Mouse (Mus musculus) fat pad, adult 2 months (tissue): ENCODE measurements around the gene Ndrg3.

Experiments
- DNase-seq: peaks from one replicate; pipeline ENCODE4 v3.0.0-alpha.2; 2011; ENCODE audit warnings: low read depth, low spot score; ENCODE audit errors: extremely low read depth

The Ndrg3 gene

DNA sequence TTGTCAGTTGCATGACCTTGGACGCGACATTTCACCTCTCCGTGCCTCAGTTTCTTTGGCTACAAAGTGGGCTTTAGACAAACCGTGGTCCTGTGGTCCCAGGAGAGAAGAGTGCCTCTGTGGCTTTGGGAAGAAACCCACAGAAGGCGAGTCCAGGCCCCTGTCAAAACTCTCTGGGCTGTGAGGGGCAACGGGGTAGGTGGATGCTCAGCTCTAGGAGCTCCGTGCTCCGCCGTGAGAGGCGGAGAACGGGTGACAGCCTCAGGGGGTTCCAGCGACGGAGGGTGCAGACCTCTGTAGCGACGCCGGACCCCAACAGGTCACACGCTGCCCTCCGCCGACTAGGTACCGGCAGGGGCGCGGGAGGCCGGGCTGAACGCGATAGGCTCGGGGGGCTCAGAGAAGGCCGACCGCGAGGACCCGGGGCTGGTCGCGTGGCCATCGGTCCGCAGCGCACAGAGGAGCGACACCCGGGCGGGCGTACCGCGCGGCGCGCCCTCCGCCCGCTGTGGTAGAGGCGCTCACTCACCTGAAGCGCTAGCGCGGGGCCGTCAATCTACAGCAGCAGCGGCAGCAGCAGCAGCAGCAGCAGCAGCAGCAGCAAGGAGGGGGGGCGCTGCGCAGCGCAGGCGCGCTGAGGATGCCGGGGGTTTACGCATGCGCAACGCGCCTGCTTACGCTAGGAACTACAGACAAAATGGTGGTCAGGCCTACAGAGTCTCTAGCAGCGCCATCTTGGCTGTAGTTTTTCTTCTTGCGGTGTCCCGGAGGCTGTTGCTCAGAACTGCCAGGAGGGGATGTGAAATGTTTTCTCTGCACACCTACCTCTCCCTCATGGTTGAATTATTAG is at the start of gene Ndrg3:
Gene Ndrg3 (minus strand): TSS at position 587 of the 850 bp plus-strand sequence.
- peak; percentile 76 for DNase-seq

DNA sequence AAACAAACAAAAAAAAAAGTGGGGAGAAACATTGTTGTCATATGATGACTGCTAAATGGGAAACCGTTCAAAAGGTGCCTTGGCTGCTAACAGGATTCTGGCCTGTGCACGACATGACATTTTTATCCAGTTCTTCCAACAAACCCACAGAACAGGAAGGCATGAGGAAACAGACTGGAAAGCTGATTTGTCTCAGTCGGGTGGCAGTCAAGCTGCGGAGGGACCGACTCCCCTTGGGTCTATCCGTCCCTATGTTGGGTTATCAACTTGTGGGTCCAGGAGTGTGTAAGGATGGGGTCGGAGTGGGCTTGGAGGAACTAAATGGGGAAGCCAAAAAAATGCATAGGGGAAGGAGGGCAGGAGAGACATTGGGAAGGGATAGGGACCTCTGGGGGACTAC is 49.6 kb upstream of the Ndrg3 start:
- no peak for DNase-seq

DNA sequence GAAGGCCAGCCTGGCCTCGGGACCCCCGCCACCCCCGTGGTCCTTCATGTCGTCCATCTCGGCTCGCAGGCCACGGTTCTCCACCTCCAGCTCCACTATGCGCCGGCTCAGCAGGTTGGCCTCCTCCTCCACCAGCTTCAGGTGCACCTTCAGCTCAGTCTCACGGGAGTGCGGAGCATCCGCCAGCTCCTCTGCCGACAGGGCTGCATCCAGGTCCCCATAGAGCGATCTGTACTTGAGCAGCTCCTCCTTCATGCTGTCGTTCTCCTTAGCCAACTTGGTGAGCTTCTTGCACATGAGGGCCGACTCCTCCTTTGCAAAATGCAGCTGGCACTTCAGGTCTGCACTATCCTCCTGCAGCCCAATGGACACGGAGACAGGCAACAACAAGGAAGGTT is 48.8 kb upstream of the Ndrg3 start:
- DNase-seq: no peak

DNA sequence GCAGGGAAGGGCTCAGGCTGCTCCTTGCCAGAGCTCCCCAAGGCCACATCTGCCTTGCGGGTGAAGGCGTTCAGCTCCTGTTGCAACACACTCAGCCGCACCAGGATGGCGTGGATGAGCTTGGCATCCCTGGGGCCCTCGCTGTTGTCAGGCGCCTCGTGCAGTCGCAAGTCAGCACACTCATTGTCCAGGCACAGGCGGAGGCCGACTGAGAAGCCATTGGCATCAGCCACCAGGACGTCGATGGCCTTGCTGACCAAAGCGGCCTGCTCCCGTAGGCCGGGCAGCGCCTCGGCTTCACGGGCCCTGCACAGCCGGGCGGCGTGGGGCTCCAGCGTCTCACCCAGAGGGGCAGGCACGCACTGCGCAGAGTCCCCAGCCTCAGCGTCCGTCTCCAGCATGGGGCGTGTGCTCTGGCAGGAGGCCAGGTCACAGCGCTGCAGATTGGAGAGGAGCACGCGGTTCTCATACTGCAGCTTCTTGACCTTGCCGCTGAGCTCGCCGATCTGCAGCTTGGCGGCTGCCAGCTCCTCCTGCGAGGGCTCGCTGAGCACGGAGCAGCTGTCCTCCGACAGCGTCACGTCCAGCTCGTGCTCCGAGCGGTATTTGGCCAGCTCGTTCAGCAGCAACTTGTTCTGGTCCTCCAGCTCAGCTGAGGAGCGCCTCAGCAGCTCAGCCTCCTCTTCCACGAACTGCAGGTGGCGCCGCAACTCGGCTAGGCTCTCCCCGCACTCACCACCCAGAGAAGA is 48.2 kb upstream of the Ndrg3 start:
- no peak for DNase-seq

DNA sequence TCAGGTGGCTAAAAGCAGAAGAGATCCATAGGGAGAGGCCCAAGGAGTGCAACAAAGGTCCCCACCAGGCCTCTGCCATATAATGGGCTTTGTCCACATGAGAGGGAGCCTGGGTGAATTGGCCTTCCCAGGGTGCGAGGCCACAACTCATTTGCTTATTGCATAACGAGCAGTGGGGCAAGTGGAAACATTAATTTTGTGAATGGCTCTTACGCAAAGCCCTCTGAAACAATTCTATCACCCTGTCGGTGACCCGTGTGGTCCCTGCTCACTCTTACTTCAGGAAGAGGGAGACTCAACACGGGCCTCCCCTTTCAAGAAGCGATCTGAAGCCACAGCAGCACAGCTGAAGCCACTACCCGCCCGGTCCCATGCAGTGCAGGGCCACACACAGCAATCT is 45.4 kb upstream of the Ndrg3 start:
- no peak for DNase-seq

DNA sequence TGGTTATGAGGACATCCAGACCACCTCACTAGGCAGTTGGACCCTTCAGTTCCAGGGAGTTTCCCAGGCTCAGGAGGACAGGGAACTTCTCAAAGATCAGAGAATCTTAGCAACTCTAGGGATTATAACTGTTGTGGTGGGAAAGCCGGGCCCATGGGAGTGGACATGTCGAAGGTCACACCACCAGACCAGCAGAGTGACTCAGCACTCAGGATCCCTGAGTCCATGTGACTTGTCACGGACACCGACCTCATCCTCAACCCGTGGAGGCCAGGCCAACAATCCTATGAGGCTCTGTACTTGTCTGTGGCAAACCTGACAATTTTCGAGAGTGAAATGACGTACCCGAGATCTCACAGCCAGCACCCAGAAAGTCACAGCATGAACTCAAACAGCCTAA is 44.5 kb upstream of the Ndrg3 start:
- no peak for DNase-seq

DNA sequence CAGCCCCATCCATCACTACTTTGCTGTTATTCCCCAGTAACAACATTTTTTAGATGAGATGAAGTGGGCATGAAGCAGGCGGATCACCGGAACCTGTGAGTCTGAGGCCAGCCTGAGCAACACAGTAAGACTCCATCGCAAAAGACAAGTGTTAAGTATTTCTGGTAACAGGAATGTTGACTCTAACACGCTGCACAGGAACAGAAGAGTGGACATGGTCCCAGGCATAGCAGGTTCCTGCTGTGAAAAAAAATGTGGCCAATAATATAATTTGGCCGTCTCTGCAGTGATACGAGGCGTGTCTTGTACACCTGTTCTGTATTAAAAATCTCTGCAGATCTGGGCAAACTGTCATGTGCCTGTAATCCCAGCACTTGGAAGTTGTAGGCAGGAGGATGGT is 43.5 kb upstream of the Ndrg3 start:
- no peak for DNase-seq

DNA sequence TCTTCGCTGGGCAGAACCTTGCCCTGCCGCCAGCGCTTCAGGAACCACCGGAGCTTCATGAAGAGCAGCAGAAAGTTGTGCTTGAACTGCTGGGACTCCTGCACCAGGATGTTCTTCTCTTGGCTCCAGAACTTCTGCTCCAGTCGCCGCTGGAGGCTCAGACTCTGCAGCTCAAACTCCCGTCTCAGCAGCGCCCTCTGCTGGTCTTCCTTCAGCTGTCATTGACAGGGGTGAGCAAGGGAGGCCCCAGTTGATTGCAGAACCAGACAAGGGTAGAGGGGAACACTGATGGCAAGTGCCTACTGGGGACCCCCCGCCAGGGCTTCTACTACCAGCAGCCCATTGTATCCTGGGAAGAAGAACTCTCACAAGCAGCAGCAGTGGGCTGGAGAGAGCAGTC is 38.9 kb upstream of the Ndrg3 start:
- DNase-seq: no peak

DNA sequence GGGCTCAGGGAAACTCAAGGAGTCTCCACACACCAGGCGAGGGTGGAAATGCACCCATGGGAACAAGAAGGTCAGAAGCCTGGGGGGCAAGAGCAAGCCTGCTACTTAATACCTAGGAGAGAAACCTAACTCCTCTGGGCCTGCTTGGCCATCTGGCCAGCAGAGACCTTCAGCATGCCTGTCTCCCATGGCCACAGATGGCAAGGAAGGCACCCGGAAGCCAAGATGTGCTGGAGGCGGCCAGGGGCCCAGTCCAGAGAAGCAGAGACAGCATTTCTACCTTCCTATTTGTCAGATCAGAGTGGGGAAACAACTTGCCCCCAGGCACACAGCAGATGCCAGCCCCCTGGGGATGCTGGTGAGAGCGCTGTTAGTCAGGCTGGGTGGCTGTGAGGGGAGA is 36.4 kb upstream of the Ndrg3 start:
- no peak for DNase-seq

DNA sequence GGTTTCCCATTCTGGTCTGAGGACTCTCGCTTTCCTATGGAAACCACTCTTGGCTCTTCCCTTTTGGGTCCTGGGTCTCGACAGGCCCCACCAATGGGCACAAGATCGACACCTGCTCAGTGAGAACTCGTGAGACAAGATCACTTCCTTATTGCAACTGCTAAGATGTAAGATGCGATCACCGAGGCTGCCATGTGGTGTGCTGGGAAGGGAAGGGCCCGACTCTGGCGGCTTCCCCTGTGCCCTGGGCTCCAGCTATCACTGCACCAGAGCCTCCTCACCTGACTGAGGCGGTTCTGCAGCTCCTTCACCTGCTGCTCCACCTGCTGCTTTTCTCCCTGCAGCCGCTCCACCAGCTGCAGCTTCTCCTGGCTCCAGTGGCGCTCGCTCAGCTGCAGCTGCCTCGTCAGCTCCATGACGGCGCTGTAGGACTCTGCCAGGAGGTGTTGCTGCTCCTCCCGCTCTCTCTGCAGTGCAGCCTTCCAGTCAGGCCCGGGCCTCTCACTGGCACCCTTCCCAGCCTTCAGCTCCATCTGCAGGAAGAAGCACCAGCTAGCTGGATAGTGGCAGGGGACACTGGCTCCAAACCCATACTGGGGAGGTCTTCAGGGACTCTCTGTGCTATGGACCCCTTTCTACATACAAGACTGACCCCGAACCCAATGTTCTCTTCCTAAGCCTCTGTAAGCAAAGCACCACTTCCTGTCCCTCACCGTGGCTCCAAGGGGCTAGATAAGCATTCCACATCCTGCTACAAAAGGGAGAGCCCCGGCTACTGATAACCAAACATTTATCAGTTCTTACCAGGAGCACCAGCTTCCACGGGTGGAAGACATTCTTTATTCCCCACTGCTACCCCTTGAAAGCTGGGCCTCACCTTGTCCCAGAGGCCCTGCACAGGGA is 35.5 kb upstream of the Ndrg3 start:
- DNase-seq: no peak

DNA sequence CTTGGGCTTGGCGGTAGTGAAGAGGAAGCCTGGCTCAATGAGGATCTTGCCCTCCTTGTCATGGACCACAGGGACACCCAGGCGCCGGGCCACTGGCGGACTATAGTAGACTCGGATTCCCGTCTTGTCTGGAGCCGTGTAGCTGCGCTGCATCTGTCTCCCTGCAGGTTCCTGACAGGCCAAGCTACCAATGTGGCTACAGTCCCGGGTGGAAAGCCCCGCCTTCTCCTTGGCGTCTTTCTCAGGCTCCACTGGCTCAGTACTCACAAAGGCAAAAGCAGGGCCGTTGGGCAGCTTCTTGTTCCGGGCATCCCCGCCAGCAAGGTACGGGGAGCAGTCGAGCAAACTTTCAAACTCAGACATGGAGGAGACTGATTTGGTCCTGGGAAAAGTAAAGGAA is 29.3 kb upstream of the Ndrg3 start:
- DNase-seq: no peak

DNA sequence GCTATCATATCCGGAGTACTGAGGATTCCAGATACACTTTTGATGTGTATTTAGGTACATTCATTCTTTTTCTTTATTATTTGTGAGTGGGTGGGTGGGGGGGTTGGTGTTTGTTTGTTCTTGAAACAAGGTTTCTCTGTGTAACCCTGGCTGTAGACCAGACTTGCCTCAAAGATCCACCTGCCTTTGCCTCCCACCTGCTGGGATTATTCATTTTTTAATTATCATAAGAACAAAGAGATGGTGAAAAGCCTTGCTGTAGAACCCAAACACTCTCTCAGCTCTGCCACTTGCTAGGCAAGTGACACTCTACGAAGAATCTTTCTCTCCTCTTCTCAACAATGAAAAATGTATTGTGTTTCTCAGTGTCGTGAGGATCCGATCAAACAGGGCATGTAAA is 27.4 kb upstream of the Ndrg3 start:
- DNase-seq: no peak

DNA sequence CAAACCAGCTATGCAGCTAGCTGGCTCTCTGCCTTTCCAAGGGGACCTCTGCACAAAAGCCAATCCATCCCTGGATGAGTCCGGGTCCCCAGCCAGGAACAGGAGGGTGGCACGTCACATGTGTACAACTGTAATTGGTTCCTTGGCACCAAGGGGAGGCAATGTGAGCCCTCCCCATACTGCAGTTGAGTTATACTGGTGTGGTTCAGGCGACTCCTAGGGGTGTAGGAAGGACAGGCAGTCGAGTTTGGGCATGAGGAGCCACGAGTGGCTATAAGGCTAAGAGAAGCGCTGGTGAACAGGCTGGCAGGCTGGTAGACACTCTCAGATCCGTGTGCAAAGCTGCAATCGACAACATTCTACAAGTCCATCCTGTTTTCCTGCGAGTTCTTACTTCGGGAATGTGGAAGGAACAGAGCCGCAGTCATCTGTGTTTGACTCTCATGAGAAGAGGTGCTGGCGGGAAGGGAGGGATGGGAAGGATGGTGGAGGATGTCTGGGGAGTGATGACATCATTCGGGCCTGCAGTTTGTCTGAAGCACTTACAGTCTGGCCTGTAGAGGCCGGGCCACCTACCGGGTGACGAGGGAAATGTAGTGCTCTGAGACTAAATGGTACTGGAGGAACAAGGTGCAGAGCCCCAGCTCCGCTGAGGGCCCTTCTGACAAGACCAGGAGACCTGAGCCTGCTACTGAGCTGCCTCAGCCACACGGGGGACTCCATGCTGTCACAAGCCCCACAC is 24.8 kb upstream of the Ndrg3 start:
- DNase-seq: no peak

DNA sequence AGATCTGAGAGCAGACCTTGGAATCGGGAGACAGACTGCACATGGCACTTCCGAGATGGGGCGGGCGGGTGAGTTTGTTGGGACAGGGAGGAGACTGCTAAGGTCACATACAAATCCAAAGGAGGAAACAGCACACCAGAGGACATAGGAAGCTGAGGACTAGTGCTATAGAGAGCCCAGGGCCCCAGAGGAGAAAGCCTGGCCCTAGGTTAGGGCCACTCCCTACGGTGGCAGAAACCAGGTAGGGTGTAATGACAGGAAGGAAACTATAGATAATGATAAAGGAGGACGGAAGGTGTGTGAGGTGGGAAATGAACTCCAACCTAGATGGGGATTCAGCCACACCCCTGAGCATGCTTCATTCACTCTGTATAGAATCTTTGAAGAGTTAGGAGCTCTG is 20.5 kb upstream of the Ndrg3 start:
- no peak for DNase-seq

DNA sequence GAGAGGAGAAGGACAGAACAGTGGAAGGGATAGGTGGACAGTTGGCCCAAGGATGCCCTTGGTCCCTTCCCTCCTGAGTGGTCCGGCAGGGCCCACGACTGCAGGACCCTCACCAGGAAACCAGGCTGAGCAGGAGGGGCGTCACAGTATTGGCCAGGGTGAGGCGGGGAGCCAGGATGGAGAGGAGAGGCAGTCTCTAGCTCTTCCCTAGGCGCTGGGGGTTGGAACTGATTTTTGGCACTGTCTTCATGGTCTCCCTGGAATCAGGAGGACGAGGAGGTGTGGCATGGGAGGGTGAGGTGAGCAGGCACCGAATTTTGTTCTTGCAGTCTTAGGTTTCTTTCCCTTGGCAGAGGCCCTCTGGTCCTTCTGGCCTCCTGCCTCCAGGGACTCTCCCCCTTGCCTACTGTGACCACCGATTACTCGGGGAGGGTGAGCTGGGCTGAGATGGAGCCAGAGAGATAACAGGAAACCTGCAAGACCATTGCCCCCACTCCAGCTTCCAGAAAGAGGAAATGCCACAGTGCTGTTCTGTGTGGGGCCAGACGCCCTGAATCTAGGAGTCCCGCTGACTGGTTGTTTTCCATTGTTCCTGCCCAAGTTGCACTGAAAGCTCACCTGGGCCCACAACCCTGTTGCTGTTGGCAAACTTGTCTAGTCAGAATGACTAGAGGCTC is 18.9 kb upstream of the Ndrg3 start:
- DNase-seq: no peak

DNA sequence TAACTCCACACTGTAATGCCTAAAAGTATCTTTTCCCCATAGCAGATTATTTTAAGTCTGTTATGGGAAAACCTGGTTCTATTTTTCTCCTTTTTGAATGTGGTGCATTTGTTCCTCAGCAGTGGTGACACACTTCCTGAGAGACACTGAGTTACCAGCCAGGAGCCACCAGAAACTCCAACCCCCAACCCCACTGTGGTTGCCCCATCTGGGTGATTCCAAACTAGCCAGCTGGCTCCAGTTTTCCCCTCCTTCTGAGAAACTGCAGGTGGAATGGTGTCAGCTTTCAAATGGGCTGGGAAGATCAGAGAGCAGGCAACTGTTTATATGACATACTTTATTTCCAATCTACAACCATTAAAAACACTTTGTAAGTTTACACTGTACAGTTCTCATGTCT is 18.3 kb upstream of the Ndrg3 start:
- DNase-seq: no peak

DNA sequence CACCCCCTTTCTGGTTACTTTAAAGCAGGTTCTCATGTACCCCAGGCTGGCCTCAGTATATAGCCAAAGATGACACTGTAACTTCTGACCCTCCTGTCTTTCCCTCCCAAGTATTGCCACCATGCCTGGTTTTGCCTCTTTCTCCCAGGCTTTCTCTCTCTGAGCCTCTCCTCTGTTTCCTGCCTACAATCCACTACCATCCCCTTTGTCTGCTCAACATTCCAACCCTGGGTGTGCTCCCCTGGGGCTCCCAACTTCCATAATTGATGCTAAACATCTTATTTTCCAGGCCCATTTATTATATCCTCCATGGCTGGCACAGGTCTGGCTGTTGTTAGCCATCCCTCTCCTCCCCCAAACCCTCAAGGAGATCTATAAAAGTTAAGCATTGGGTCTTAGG is 16.7 kb upstream of the Ndrg3 start:
- DNase-seq: no peak

DNA sequence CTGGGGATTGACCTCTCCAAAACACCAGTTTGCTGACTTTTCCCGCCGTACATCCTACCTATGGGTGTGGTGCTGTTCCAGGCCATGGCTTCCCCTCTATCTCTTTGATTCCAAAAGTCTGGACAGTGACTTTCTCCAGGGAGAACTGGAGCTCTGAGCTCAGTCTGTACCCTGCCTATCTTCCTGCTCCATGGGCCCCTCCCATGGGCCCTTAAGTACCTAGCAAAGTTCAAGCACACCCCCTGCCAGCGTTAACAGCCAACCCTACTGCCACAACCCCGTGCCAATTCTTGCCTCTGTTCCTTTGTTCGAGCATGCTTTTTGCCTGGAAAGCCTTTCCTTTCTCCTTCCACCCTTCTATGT is 15.4 kb upstream of the Ndrg3 start:
- no peak for DNase-seq

DNA sequence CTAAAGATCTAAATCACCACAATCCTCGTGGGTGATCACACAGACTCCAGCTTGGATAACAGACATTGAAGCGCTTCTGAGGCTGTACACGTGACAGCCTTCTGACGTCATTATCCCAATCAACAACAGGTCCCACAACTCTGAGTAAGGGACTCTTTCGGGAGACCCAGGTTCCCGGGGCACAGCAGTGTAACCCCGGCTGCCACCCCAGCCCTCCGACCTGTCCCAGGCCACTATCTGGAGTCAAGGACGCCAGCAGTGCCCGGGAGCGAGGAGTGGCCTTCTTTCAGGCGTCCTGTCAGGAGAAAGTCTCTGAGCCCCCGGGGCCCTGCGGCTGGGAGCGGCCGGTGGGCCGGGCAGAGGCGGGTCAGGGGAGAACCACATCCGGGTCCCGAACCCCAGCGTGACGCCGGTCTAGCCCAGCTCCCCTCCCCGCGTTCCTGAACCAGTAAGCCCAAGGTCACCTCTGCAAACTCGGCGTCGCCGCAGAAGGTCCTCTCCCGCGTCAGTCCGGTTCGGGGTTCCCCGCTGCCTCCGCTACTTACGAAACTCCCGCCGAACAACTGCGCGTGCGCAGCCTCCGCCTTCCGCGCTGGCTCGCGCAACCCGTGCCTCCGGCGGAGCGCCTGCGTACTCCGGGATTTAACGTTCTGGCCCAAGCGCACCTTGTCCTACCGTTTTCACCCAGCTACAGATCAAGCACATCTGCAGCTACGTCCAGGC is 14.8 kb upstream of the Ndrg3 start, which contains the start of gene Dsn1:
Gene Dsn1 (minus strand): TSS at position 644 of the 723 bp plus-strand sequence.
- DNase-seq: no peak

DNA sequence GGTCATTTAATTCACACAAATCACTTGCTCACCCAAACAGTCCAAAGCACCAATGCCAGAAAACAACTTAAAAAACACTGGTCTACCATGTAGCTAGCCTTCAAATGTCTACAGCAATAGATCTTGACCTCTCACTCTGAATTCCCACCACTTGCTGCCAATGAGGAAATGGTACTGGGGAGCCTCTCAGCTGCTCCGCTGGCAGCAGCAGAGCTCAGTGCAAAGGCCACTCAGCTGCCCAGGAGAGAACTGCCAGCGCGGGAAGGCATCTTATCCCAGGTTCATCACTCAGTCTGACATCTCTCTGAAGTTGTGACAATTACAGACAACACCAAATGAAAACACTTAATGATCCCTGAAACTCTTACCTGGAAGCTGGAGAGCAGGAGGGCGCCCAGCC is 10.5 kb upstream of the Ndrg3 start:
- DNase-seq: no peak
